Mouse (Mus musculus) neural tube, embryonic 15.5 days (tissue): ENCODE measurements around the gene Nyx. TPM values are rescaled to one million over a fixed set of nuclear protein-coding genes. Genes with fewer than 3 reads are reported as not detected.

Source experiments
- ATAC-seq: fragments of 200-750 bp; cut with Nextera tagmentation; 2 replicates; pipeline ENCODE4 v1.8.0; 2017; ENCODE audit warnings: mild to moderate bottlenecking, moderate TSS enrichment, moderate library complexity; ENCODE audit not compliant: low FRiP score
- H3K27ac ChIP-seq: fragments of 300-500 bp; sonication (generic); replicated peaks from 2 replicates; pipeline ENCODE4 v1.5.1; 2015; ENCODE audit warnings: mild to moderate bottlenecking, inconsistent platforms
- H3K27me3 ChIP-seq: fragments of 300-500 bp; sonication (generic); replicated peaks from 2 replicates; pipeline ENCODE4 v1.6.1; 2015; ENCODE audit warnings: inconsistent platforms
- H3K36me3 ChIP-seq: fragments of 300-500 bp; sonication (generic); 2 replicates; pipeline ENCODE4 v1.6.1; 2015; ENCODE audit warnings: inconsistent platforms
- H3K4me1 ChIP-seq: fragments of 300-500 bp; sonication (generic); 2 replicates; pipeline ENCODE4 v1.6.1; 2015; ENCODE audit warnings: inconsistent platforms
- H3K4me2 ChIP-seq: fragments of 300-500 bp; sonication (generic); 2 replicates; pipeline ENCODE4 v1.6.1; 2015; ENCODE audit warnings: inconsistent platforms, mild to moderate bottlenecking, moderate library complexity
- H3K4me3 ChIP-seq: fragments of 300-500 bp; sonication (generic); replicated peaks from 2 replicates; pipeline ENCODE4 v1.5.1; 2015; ENCODE audit warnings: mild to moderate bottlenecking, inconsistent platforms
- H3K9ac ChIP-seq: fragments of 300-500 bp; sonication (generic); replicated peaks from 2 replicates; pipeline ENCODE4 v1.6.1; 2015; ENCODE audit warnings: mild to moderate bottlenecking, inconsistent platforms
- H3K9me3 ChIP-seq: fragments of 300-500 bp; sonication (generic); replicated peaks from 2 replicates; pipeline ENCODE4 v1.6.1; 2016; ENCODE audit warnings: inconsistent platforms
- WGBS: fragments of 180-500 bp; shearing (Covaris S2); methylation state at CpG from one replicate; pipeline ENCODE4 v1.1.7; 2015; ENCODE audit warnings: mixed read lengths; 5-methylcytosine and 5-hydroxymethylcytosine counted together
- polyA plus RNA-seq: library from polyadenylated mRNA; unstranded; fragments of >200 nt; fragmentation: Nextera tagmentation; extraction: Ambion mirVana; gene quantifications from 2 replicates; pipeline ENCODE4 v1.2.1, GENCODE M21; 2015

The Nyx gene
- polyA plus RNA-seq, 1 experiment from 2014 or later: 0.27 TPM

- 87% methylated on average over 8 of the region's 8 CpGs for WGBS
- H3K4me1 ChIP-seq: no peaks in the 10 kb centered on the region
- H3K9ac ChIP-seq: no peak overlapping the region
- no peaks in the 10 kb centered on the region for H3K9me3 ChIP-seq
- no peak overlapping the region for H3K4me2 ChIP-seq
- ATAC-seq: no peak
- no peak overlapping the region for H3K27ac ChIP-seq
- no peak overlapping the region for H3K4me3 ChIP-seq
- no peaks in the 10 kb centered on the region for H3K36me3 ChIP-seq
- 0 out of 2 replicates have a peak, but pooled peaks cover 2% of the 10 kb centered on the region for H3K27me3 ChIP-seq
Measured at GRCm38 (mm10) chrX:13494892-13495703, 29.2 kb downstream of the Nyx start.

- Histone ChIP-seq H3K36me3 (no peaks in the 10 kb centered on the region), H3K9ac (no peak overlapping the region), H3K4me3 (no peak overlapping the region), H3K4me1 (no peaks in the 10 kb centered on the region), H3K27ac (no peak overlapping the region), H3K9me3 (no peaks in the 10 kb centered on the region), H3K4me2 (no peak overlapping the region), H3K27me3 (0 out of 2 replicates have a peak, but pooled peaks cover under 1% of the 10 kb centered on the region)
- 80% methylated on average over 4 of the region's 4 CpGs for WGBS
- ATAC-seq: no peak
Measured at GRCm38 (mm10) chrX:13500284-13500683, 34.4 kb downstream of the Nyx start.

GRCm38 (mm10) chrX:13502862-13503375 is 37.0 kb downstream of the Nyx start:
- WGBS: 42% methylated on average over 7 of the region's 7 CpGs
- Histone ChIP-seq H3K27ac (peak overlapping the region; percentile 73), H3K9ac (no peak overlapping the region), H3K4me2 (peak overlapping the region; percentile 15), H3K36me3 (no peaks in the 10 kb centered on the region), H3K4me1 (no peaks in the 10 kb centered on the region), H3K9me3 (no peaks in the 10 kb centered on the region), H3K27me3 (no peaks in the 10 kb centered on the region), H3K4me3 (no peak overlapping the region)
- ATAC-seq: peak; percentile 68

- H3K4me2 ChIP-seq: no peak overlapping the region
- H3K4me3 ChIP-seq: no peak overlapping the region
- no peaks in the 10 kb centered on the region for H3K4me1 ChIP-seq
- 91% methylated on average over 7 of the region's 7 CpGs for WGBS
- no peak overlapping the region for H3K9ac ChIP-seq
- H3K9me3 ChIP-seq: no peaks in the 10 kb centered on the region
- ATAC-seq: no peak
- no peaks in the 10 kb centered on the region for H3K27me3 ChIP-seq
- H3K36me3 ChIP-seq: no peaks in the 10 kb centered on the region
- no peak overlapping the region for H3K27ac ChIP-seq
Measured at GRCm38 (mm10) chrX:13504389-13504788, 38.5 kb downstream of the Nyx start.

GRCm38 (mm10) chrX:13506376-13506775 is 40.5 kb downstream of the Nyx start:
- H3K4me2 ChIP-seq: no peak overlapping the region
- no peak overlapping the region for H3K9ac ChIP-seq
- no peaks in the 10 kb centered on the region for H3K9me3 ChIP-seq
- no peak overlapping the region for H3K4me3 ChIP-seq
- H3K36me3 ChIP-seq: no peaks in the 10 kb centered on the region
- WGBS: 80% methylated on average over 2 of the region's 2 CpGs
- no peak overlapping the region for H3K27ac ChIP-seq
- no peaks in the 10 kb centered on the region for H3K4me1 ChIP-seq
- H3K27me3 ChIP-seq: no peaks in the 10 kb centered on the region
- no peak for ATAC-seq

GRCm38 (mm10) chrX:13513127-13513526 is 47.2 kb downstream of the Nyx start:
- no peaks in the 10 kb centered on the region for H3K4me1 ChIP-seq
- ATAC-seq: no peak
- 68% methylated on average over 2 of the region's 2 CpGs for WGBS
- H3K27ac ChIP-seq: no peak overlapping the region
- H3K9ac ChIP-seq: no peak overlapping the region
- no peak overlapping the region for H3K4me3 ChIP-seq
- H3K36me3 ChIP-seq: no peaks in the 10 kb centered on the region
- H3K27me3 ChIP-seq: no peaks in the 10 kb centered on the region
- no peaks in the 10 kb centered on the region for H3K9me3 ChIP-seq
- no peak overlapping the region for H3K4me2 ChIP-seq

- Histone ChIP-seq H3K27me3 (no peaks in the 10 kb centered on the region), H3K4me1 (no peaks in the 10 kb centered on the region), H3K4me3 (no peak overlapping the region), H3K9ac (no peak overlapping the region), H3K27ac (no peak overlapping the region), H3K9me3 (no peaks in the 10 kb centered on the region), H3K4me2 (no peak overlapping the region), H3K36me3 (no peaks in the 10 kb centered on the region)
- ATAC-seq: no peak
- WGBS: 83% methylated on average over 5 of the region's 5 CpGs
Measured at GRCm38 (mm10) chrX:13513864-13514263, 48.0 kb downstream of the Nyx start.

- Histone ChIP-seq H3K4me2 (no peak overlapping the region), H3K36me3 (no peaks in the 10 kb centered on the region), H3K9me3 (no peaks in the 10 kb centered on the region), H3K9ac (no peak overlapping the region), H3K4me3 (no peak overlapping the region), H3K27me3 (no peaks in the 10 kb centered on the region), H3K4me1 (no peaks in the 10 kb centered on the region), H3K27ac (no peak overlapping the region)
- WGBS: 89% methylated on average over 6 of the region's 6 CpGs
- no peak for ATAC-seq
Measured at GRCm38 (mm10) chrX:13516451-13516850, 50.5 kb downstream of the Nyx start.

- Histone ChIP-seq H3K9ac (no peak overlapping the region), H3K4me2 (no peak overlapping the region), H3K27me3 (no peaks in the 10 kb centered on the region), H3K27ac (no peak overlapping the region), H3K36me3 (no peaks in the 10 kb centered on the region), H3K9me3 (no peaks in the 10 kb centered on the region), H3K4me1 (no peaks in the 10 kb centered on the region), H3K4me3 (no peak overlapping the region)
- no peak for ATAC-seq
- 81% methylated on average over 10 of the region's 10 CpGs for WGBS
Measured at GRCm38 (mm10) chrX:13518019-13518418, 52.1 kb downstream of the Nyx start.

GRCm38 (mm10) chrX:13518781-13519407 is 53.0 kb downstream of the Nyx start:
- ATAC-seq: no peak
- no peak overlapping the region for H3K9ac ChIP-seq
- no peaks in the 10 kb centered on the region for H3K4me1 ChIP-seq
- no peaks in the 10 kb centered on the region for H3K9me3 ChIP-seq
- H3K36me3 ChIP-seq: no peaks in the 10 kb centered on the region
- 64% methylated on average over 4 of the region's 4 CpGs for WGBS
- H3K27me3 ChIP-seq: no peaks in the 10 kb centered on the region
- no peak overlapping the region for H3K4me2 ChIP-seq
- H3K4me3 ChIP-seq: no peak overlapping the region
- H3K27ac ChIP-seq: no peak overlapping the region

- no peak overlapping the region for H3K4me3 ChIP-seq
- ATAC-seq: no peak
- H3K9me3 ChIP-seq: no peaks in the 10 kb centered on the region
- H3K27ac ChIP-seq: no peak overlapping the region
- WGBS: 81% methylated on average over 5 of the region's 5 CpGs
- H3K4me2 ChIP-seq: no peak overlapping the region
- no peaks in the 10 kb centered on the region for H3K27me3 ChIP-seq
- H3K4me1 ChIP-seq: no peaks in the 10 kb centered on the region
- no peaks in the 10 kb centered on the region for H3K36me3 ChIP-seq
- no peak overlapping the region for H3K9ac ChIP-seq
Measured at GRCm38 (mm10) chrX:13519408-13519783, 53.5 kb downstream of the Nyx start.

- 83% methylated on average over 4 of the region's 4 CpGs for WGBS
- no peak overlapping the region for H3K27ac ChIP-seq
- ATAC-seq: no peak
Measured at GRCm38 (mm10) chrX:13520566-13520965, 54.7 kb downstream of the Nyx start.

More at GRCm38 (mm10) chrX:13520566-13520965, 54.7 kb downstream of the Nyx start:
- Histone ChIP-seq H3K27me3 (no peaks in the 10 kb centered on the region), H3K36me3 (no peaks in the 10 kb centered on the region), H3K4me3 (no peak overlapping the region), H3K4me2 (no peak overlapping the region), H3K9ac (no peak overlapping the region), H3K4me1 (no peaks in the 10 kb centered on the region), H3K9me3 (no peaks in the 10 kb centered on the region)
